Mouse (Mus musculus) kidney, postnatal 14 days (tissue): ENCODE data around the gene Rp9.
"Not testable (repeated sequence)": the region's sequence is repeated elsewhere in the genome, so short reads cannot be mapped to it uniquely, and the experiment has no call there.

Experiments used
- DNase-seq: peaks from one replicate; pipeline ENCODE4 v3.0.0; 2022; ENCODE audit warnings: mixed read lengths

The Rp9 gene

GRCm38 (mm10) chr9:22417547-22417946 is 52.0 kb downstream of the Rp9 start:
- DNase-seq: no peak

GRCm38 (mm10) chr9:22416187-22416586 is 53.4 kb downstream of the Rp9 start:
- DNase-seq: no peak

- DNase-seq: peak; percentile 97
These were observed 58.3 kb downstream of the Rp9 start, which contains the start of gene 9530077C05Rik for GRCm38 (mm10) chr9:22411002-22411857. TSS of gene 9530077C05Rik (plus strand) at chr9:22411513.

GRCm38 (mm10) chr9:22409501-22409900 is 60.0 kb downstream of the Rp9 start:
- DNase-seq: no peak

- DNase-seq: peak; percentile 21
These were observed 61.2 kb downstream of the Rp9 start for GRCm38 (mm10) chr9:22408344-22408743.

- DNase-seq: not testable (repeated sequence)
These were observed 61.9 kb downstream of the Rp9 start for GRCm38 (mm10) chr9:22407633-22408032.

GRCm38 (mm10) chr9:22405414-22405813 is 64.1 kb downstream of the Rp9 start:
- no peak for DNase-seq

- DNase-seq: not testable (repeated sequence)
These were observed 66.0 kb downstream of the Rp9 start for GRCm38 (mm10) chr9:22403501-22403900.

- no peak for DNase-seq
These were observed 66.6 kb downstream of the Rp9 start for GRCm38 (mm10) chr9:22402976-22403375.

- no peak for DNase-seq
These were observed 67.5 kb downstream of the Rp9 start for GRCm38 (mm10) chr9:22402001-22402400.

- DNase-seq: no peak
These were observed 70.5 kb downstream of the Rp9 start for GRCm38 (mm10) chr9:22399021-22399420.

- DNase-seq: no peak
These were observed 74.8 kb downstream of the Rp9 start for GRCm38 (mm10) chr9:22394725-22395124.

GRCm38 (mm10) chr9:22390390-22390789 is 79.2 kb downstream of the Rp9 start:
- no peak for DNase-seq

- no peak for DNase-seq
These were observed 79.8 kb downstream of the Rp9 start for GRCm38 (mm10) chr9:22389736-22390245.

GRCm38 (mm10) chr9:22389021-22389476 is 80.5 kb downstream of the Rp9 start, which contains the start of gene Anln:
TSS of gene Anln (minus strand) at chr9:22389188.
- peak; percentile 95 for DNase-seq

GRCm38 (mm10) chr9:22388401-22388980 is 81.1 kb downstream of the Rp9 start:
- peak; percentile 47 for DNase-seq

GRCm38 (mm10) chr9:22387901-22388300 is 81.6 kb downstream of the Rp9 start:
- DNase-seq: no peak

GRCm38 (mm10) chr9:22385890-22386289 is 83.7 kb downstream of the Rp9 start:
- no peak for DNase-seq

GRCm38 (mm10) chr9:22376086-22376485 is 93.5 kb downstream of the Rp9 start:
- no peak for DNase-seq

- DNase-seq: no peak
These were observed 96.8 kb downstream of the Rp9 start for GRCm38 (mm10) chr9:22372760-22373159.

- no peak for DNase-seq
These were observed 101.5 kb downstream of the Rp9 start for GRCm38 (mm10) chr9:22368030-22368429.

- no peak for DNase-seq
These were observed 102.9 kb downstream of the Rp9 start for GRCm38 (mm10) chr9:22366621-22367020.

GRCm38 (mm10) chr9:22366221-22366620 is 103.3 kb downstream of the Rp9 start:
- no peak for DNase-seq
